Mouse (Mus musculus) midbrain, embryonic 12.5 days (tissue): Measurements from ENCODE around the gene Dlg3. TPM values are rescaled to one million over a fixed set of nuclear protein-coding genes. Genes with fewer than 3 reads are reported as not detected.

Source experiments
- ATAC-seq: fragments of 200-750 bp; cut with Nextera tagmentation; 2 replicates; pipeline ENCODE4 v1.8.0; 2017; ENCODE audit warnings: low read depth, moderate TSS enrichment, moderate library complexity; ENCODE audit not compliant: low FRiP score
- H3K27ac ChIP-seq: fragments of 300-500 bp; sonication (generic); replicated peaks from 2 replicates; pipeline ENCODE4 v1.5.1; 2016; ENCODE audit warnings: mild to moderate bottlenecking
- H3K27me3 ChIP-seq: fragments of 300-500 bp; sonication (generic); 2 replicates; pipeline ENCODE4 v1.6.1; 2016; ENCODE audit warnings: mild to moderate bottlenecking
- H3K36me3 ChIP-seq: fragments of 300-500 bp; sonication (generic); 2 replicates; pipeline ENCODE4 v1.6.1; 2016
- H3K4me1 ChIP-seq: fragments of 300-500 bp; sonication (generic); 2 replicates; pipeline ENCODE4 v1.6.1; 2016
- H3K4me2 ChIP-seq: fragments of 300-500 bp; sonication (generic); replicated peaks from 2 replicates; pipeline ENCODE4 v1.6.1; 2016; ENCODE audit warnings: mild to moderate bottlenecking, moderate library complexity
- H3K4me3 ChIP-seq: fragments of 300-500 bp; sonication (generic); 2 replicates; pipeline ENCODE4 v1.5.1; 2016; ENCODE audit warnings: mild to moderate bottlenecking
- H3K9ac ChIP-seq: fragments of 300-500 bp; sonication (generic); replicated peaks from 2 replicates; pipeline ENCODE4 v1.6.1; 2016; ENCODE audit warnings: mild to moderate bottlenecking, moderate library complexity
- H3K9me3 ChIP-seq: fragments of 300-500 bp; sonication (generic); 2 replicates; pipeline ENCODE4 v1.6.1; 2016; ENCODE audit warnings: mild to moderate bottlenecking
- WGBS: fragments of 180-500 bp; shearing (Covaris S2); methylation state at CpG from one replicate; pipeline ENCODE4 v1.1.7; 2016; 5-methylcytosine and 5-hydroxymethylcytosine counted together
- polyA plus RNA-seq: library from polyadenylated mRNA; unstranded; fragments of >200 nt; fragmentation: Nextera tagmentation; extraction: Ambion mirVana; gene quantifications from 2 replicates; pipeline ENCODE4 v1.2.1, GENCODE M21; 2016

The Dlg3 gene
- polyA plus RNA-seq, 1 experiment from 2014 or later: 20.8 TPM

DNA sequence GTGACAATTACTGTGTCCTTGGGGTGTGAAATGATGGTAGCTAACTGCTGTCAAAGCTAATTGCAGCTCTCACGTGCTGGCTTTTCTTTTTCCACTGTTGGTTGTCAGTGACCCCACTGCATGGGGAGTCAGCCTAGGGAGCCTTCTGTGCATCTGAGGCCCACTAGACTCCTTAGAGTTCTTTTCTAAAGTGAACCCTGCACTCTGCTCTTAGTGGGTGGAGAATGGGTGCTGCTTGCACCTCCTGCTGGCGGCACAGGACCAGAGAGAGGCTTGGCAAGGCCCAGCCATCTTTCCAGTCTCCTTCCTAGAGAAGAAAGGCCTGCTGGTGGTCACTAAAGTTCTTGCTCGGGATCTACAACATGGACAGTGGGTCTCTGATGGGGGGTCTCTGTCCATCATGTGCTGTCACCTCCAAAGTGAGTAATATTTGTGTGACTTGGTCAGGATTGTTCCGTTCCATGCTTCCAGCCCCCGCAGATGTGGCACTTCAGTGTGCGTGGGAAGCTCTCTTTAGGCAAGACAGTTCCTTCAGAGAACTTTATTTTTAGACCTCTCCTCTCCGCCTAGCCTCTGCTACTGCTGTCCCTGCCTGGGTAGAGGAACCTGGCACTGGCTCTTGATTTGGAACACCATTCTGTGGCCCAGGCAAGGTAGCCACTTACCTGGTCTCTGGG lies 30.5 kb downstream of the Dlg3 start:
- 80% methylated on average over 6 of the region's 7 CpGs for WGBS
- ATAC-seq: no peak

DNA sequence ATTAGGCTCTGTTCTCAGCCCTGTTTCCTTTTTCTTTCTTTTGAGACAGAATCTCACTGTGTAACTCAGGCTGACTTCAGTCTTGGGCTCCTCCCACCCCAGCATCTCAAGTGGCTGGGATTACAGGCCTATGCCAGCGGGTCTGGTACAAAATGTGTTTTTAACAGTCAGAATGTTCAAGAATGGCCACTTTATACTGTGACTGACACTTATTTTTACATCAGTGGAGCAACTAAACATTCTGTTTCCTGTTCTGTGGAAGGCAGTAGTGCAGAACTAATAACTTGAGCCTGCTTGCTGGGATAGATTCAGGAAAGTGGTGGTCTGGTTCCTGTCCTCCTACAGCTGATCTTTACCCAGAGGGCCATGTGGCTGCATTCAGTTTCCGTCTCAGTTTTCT lies 33.1 kb downstream of the Dlg3 start:
- Histone ChIP-seq H3K36me3 (peaks cover 13% of the 10 kb centered on the region; the same call in 1 of the 2 replicates), H3K4me2 (no peak overlapping the region), H3K4me3 (no peak overlapping the region), H3K9me3 (no peaks in the 10 kb centered on the region), H3K9ac (no peak overlapping the region), H3K27ac (no peak overlapping the region), H3K27me3 (peaks cover 11% of the 10 kb centered on the region; the same call in 1 of the 2 replicates), H3K4me1 (no peaks in the 10 kb centered on the region)
- 32% methylated on average over 2 of the region's 2 CpGs for WGBS
- 0 out of 2 replicates have a peak, but pooled peaks have one; percentile 47 for ATAC-seq

More for the DNA sequence above, 30.5 kb downstream of the Dlg3 start:
- H3K36me3 ChIP-seq: peaks cover 13% of the 10 kb centered on the region; the same call in 1 of the 2 replicates
- H3K27ac ChIP-seq: no peak overlapping the region
- peaks cover 5% of the 10 kb centered on the region; the same call in 1 of the 2 replicates for H3K4me1 ChIP-seq
- H3K4me3 ChIP-seq: no peak overlapping the region
- no peaks in the 10 kb centered on the region for H3K9me3 ChIP-seq
- H3K4me2 ChIP-seq: no peak overlapping the region
- H3K27me3 ChIP-seq: peaks cover 11% of the 10 kb centered on the region; the same call in 1 of the 2 replicates
- H3K9ac ChIP-seq: no peak overlapping the region

DNA sequence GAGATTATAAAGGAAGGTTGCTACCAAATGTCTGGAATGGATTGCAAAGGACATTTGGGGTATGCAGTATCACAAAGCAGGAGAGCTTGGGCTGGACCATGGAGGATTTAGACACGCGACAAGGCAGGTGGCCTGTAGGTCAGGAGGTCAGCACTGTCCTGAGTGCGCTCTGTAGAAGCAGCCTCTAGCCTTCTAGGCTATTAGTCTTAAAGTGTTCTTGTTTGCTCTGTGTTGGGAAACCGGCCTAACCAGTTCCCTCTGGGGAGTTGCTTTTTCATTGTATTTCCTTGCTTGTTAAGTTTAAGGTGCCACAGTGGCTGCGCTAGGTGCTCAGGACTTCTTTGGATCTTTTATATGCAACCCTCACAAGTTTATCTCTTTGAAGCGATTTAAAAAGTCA lies 34.5 kb downstream of the Dlg3 start:
- 80% methylated on average over 6 of the region's 6 CpGs for WGBS
- no peak overlapping the region for H3K9ac ChIP-seq
- H3K4me1 ChIP-seq: no peaks in the 10 kb centered on the region
- peaks cover 11% of the 10 kb centered on the region; the same call in 1 of the 2 replicates for H3K27me3 ChIP-seq
- no peak for ATAC-seq
- no peaks in the 10 kb centered on the region for H3K9me3 ChIP-seq
- H3K27ac ChIP-seq: no peak overlapping the region
- H3K4me2 ChIP-seq: no peak overlapping the region
- H3K36me3 ChIP-seq: peaks cover 19% of the 10 kb centered on the region; the same call in 1 of the 2 replicates
- H3K4me3 ChIP-seq: no peak overlapping the region

DNA sequence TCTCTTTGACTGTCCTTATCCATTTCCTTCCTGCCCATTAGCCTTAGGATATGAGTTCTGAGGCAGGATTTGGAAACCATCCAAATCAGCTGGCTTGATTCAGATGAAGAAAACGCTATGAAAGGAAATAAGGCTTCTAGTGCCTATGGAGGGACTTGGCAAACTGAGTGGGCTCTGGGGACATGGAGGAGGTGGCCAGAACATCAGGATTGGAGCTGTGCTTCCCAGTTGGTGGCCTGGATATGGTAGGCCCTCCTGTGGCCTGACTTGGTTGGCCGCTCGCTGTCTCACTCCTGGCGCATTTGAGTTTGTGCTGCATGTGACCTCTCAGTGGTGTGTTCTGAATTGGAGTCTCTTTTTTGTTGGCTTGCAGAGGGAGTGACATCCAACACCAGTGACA lies 43.6 kb downstream of the Dlg3 start:
- no peak for ATAC-seq
- no peak overlapping the region for H3K4me2 ChIP-seq
- peaks cover 83% of the 10 kb centered on the region for H3K36me3 ChIP-seq
- WGBS: 97% methylated on average over 4 of the region's 4 CpGs
- H3K27ac ChIP-seq: no peak overlapping the region
- no peaks in the 10 kb centered on the region for H3K9me3 ChIP-seq
- no peak overlapping the region for H3K4me3 ChIP-seq
- H3K27me3 ChIP-seq: peaks cover 4% of the 10 kb centered on the region; the same call in 1 of the 2 replicates
- no peak overlapping the region for H3K9ac ChIP-seq
- H3K4me1 ChIP-seq: no peaks in the 10 kb centered on the region

DNA sequence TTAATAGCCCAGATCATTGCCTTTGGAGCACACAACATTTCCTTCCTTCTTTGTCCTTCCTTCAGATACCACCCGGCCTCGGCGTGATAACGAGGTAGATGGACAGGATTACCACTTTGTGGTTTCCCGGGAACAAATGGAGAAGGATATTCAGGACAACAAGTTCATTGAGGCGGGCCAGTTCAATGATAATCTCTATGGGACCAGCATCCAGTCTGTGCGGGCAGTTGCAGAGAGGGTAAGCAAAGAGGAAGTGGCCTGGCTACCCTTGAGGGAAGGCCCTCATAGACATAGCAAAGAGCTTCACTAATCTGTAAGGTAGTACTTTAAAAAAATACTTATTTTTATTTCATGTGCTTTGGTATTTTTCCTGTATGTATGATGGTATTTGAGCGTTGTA lies 46.6 kb downstream of the Dlg3 start:
- H3K4me1 ChIP-seq: no peaks in the 10 kb centered on the region
- 88% methylated on average over 8 of the region's 8 CpGs for WGBS
- H3K36me3 ChIP-seq: peaks cover 57% of the 10 kb centered on the region
- H3K4me3 ChIP-seq: no peak overlapping the region
- no peak overlapping the region for H3K4me2 ChIP-seq
- no peak overlapping the region for H3K27ac ChIP-seq
- no peak for ATAC-seq
- H3K9ac ChIP-seq: no peak overlapping the region
- H3K27me3 ChIP-seq: peaks cover 4% of the 10 kb centered on the region; the same call in 1 of the 2 replicates
- H3K9me3 ChIP-seq: no peaks in the 10 kb centered on the region

DNA sequence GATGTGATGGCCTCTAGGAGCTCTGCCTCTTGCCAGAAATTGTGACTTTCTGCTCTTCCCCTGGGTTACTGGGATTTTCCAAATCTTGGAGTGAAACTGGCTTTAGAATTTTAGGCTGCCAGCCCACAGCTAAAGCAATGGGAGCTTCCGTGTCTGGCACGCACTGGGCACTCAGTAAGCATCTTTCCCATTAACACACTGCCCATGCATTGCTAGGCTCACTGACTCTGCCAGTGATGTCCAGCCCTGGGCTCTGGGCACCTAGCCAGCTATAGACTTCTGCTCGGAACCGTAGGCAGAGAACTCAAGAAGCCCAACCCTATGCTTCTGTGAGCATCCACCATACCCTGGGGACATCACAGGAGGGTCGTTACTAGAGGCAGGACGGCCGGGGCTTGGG lies 48.2 kb downstream of the Dlg3 start:
- Histone ChIP-seq H3K36me3 (peaks cover 47% of the 10 kb centered on the region), H3K4me2 (no peak overlapping the region), H3K9me3 (no peaks in the 10 kb centered on the region), H3K27me3 (peaks cover 5% of the 10 kb centered on the region; the same call in 1 of the 2 replicates), H3K9ac (no peak overlapping the region), H3K4me1 (0 out of 2 replicates have a peak, but pooled peaks cover under 1% of the 10 kb centered on the region), H3K4me3 (no peak overlapping the region), H3K27ac (no peak overlapping the region)
- ATAC-seq: no peak
- whole genome bisulfite sequencing: 94% methylated on average over 7 of the region's 7 CpGs

DNA sequence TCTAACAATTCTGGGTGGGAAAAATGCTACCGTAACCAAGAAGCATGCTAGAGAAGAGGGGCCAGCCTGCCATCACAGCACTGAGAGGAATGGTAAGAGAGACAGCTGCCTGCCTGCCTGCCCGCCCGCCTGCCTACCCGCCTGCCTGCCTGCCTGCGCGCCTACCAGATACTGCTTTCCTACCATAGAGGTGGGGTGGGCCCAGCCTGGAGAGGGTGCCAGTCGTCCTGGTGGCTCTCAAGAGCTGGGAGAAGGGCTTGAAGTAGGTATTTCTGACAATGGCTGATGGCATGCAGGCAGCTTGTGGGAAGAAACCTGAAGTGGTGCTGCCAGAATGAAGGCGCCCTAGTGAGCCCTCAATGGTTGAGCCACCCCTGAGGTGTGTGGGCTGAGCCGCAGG lies 51.2 kb downstream of the Dlg3 start:
- H3K27ac ChIP-seq: no peak overlapping the region
- H3K36me3 ChIP-seq: peaks cover 20% of the 10 kb centered on the region
- no peaks in the 10 kb centered on the region for H3K9me3 ChIP-seq
- no peak overlapping the region for H3K9ac ChIP-seq
- no peak overlapping the region for H3K4me3 ChIP-seq
- peaks cover 7% of the 10 kb centered on the region; the same call in 1 of the 2 replicates for H3K27me3 ChIP-seq
- no peak for ATAC-seq
- WGBS: 90% methylated on average over 9 of the region's 9 CpGs
- peaks cover 4% of the 10 kb centered on the region; the same call in 1 of the 2 replicates for H3K4me1 ChIP-seq
- H3K4me2 ChIP-seq: no peak overlapping the region

DNA sequence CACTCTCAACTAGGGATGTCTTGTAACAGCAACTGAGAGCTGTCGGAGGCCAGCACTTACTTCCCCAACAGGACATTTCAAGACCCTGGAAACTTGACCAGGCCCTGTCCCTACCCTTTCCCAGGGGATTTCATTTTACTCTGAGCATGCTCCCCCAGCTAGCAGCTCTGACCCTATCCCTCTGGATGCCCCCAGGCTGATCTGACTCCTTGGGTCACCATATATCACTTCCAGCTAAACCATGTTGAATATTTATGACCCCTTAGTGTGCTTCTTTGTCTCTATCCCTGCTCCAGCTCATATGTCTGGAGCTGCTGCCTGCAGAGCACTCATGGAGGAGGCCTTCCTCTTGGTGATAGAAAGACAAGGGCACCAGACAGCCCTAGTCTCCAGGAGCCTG lies 53.6 kb downstream of the Dlg3 start:
- Histone ChIP-seq H3K4me3 (no peak overlapping the region), H3K27ac (no peak overlapping the region), H3K36me3 (peaks cover 2% of the 10 kb centered on the region; the same call in 1 of the 2 replicates), H3K27me3 (peaks cover 3% of the 10 kb centered on the region; the same call in 1 of the 2 replicates), H3K4me1 (peaks cover 4% of the 10 kb centered on the region; the same call in 1 of the 2 replicates), H3K4me2 (no peak overlapping the region), H3K9me3 (no peaks in the 10 kb centered on the region), H3K9ac (no peak overlapping the region)
- 65% methylated on average over 1 of the region's 1 CpGs for WGBS
- peak; percentile 16; the same call in 1 of the 2 replicates for ATAC-seq

DNA sequence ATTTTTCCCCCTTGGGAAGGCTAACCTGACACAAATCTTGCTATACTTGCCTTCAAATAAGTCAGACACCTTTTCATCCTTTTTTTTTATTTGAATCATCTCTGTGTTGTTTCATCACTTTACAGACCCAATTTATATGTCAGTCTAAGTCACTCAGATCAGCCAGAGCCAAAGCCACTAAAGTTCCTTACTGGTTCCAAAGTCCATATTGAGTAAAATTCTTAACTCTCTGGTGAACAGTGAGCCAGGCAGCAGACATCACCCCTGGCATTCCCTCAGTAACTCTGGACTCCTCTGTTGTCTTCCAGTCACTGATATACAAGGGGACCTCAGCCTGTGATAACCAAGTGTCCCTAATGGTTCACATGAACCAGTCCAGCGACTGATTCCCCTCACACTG lies 58.0 kb downstream of the Dlg3 start:
- H3K4me3 ChIP-seq: no peak overlapping the region
- 60% methylated on average over 1 of the region's 1 CpGs for WGBS
- no peaks in the 10 kb centered on the region for H3K36me3 ChIP-seq
- H3K4me1 ChIP-seq: peaks cover 4% of the 10 kb centered on the region; the same call in 1 of the 2 replicates
- H3K27me3 ChIP-seq: peaks cover 3% of the 10 kb centered on the region; the same call in 1 of the 2 replicates
- no peaks in the 10 kb centered on the region for H3K9me3 ChIP-seq
- no peak overlapping the region for H3K4me2 ChIP-seq
- no peak for ATAC-seq
- H3K9ac ChIP-seq: no peak overlapping the region
- H3K27ac ChIP-seq: no peak overlapping the region

DNA sequence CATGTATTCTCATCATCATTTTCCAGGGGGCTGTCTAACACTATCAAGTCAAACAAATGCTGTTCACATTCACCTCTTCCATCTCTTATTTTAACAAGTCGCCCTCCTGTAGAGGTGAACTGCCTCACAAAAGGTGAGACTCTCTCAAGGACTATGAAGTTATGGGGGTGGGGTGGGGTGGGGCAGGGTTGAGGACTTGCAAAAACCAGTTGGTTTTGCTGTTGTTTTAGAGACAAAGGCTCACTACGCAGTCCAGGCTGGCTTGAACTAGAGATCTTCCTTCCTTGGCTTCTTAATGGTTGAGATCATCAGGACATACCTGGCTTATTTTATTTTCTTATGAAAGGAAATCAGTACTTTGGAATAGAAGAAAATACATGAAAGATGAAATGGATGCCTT lies 65.3 kb downstream of the Dlg3 start:
- ATAC-seq: no peak
- H3K9ac ChIP-seq: no peak overlapping the region
- H3K4me1 ChIP-seq: no peaks in the 10 kb centered on the region
- WGBS: 81% methylated on average over 2 of the region's 2 CpGs
- H3K27me3 ChIP-seq: peaks cover 3% of the 10 kb centered on the region; the same call in 1 of the 2 replicates
- no peaks in the 10 kb centered on the region for H3K36me3 ChIP-seq
- no peak overlapping the region for H3K4me3 ChIP-seq
- H3K9me3 ChIP-seq: no peaks in the 10 kb centered on the region
- H3K27ac ChIP-seq: no peak overlapping the region
- no peak overlapping the region for H3K4me2 ChIP-seq

DNA sequence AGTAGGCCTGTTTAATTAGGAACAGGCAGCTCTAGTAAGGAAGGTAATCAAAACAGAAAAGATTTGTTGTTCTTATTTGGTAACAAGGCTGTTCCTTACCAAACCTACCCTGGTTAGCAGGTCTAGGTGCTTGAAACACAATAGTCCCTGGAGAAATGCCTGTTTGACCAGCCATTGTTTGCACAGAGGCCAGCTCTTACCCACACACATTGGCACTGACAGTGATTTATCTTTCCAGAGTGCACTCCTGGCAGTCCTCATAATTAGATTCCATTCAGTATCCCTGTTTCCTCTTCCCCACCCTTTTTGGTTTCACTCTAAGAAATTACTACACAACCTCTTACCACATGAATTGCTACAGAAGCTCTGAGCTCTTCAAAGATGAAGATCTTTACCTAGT lies 71.7 kb downstream of the Dlg3 start:
- H3K4me3 ChIP-seq: no peak overlapping the region
- H3K9ac ChIP-seq: no peak overlapping the region
- H3K9me3 ChIP-seq: no peaks in the 10 kb centered on the region
- no peak overlapping the region for H3K27ac ChIP-seq
- no peak overlapping the region for H3K4me2 ChIP-seq
- no peak for ATAC-seq
- H3K4me1 ChIP-seq: no peaks in the 10 kb centered on the region
- 0 out of 2 replicates have a peak, but pooled peaks cover 3% of the 10 kb centered on the region for H3K27me3 ChIP-seq
- no peaks in the 10 kb centered on the region for H3K36me3 ChIP-seq
